Mouse (Mus musculus) embryonic fibroblast, embryonic 13.5 days (primary cell): ENCODE results near the gene Gm4559.
"Not testable (repeated sequence)": the region's sequence is repeated elsewhere in the genome, so short reads cannot be mapped to it uniquely, and the experiment has no call there.

ENCODE experiments used
- CTCF ChIP-seq: IDR thresholded peaks from 2 replicates; pipeline ENCODE4 v1.5.1; 2011; ENCODE audit warnings: mild to moderate bottlenecking, control low read depth, low read length, moderate library complexity, borderline replicate concordance; ENCODE audit not compliant: insufficient read depth
- POLR2A ChIP-seq: IDR thresholded peaks from 2 replicates; pipeline ENCODE4 v1.6.1; 2011; ENCODE audit warnings: low read depth, mild to moderate bottlenecking, control low read depth, low read length, moderate library complexity

- TF ChIP-seq POLR2A: not testable (repeated sequence)
- 0 out of 2 replicates have a peak, but pooled peaks have one; percentile 19 for TF ChIP-seq CTCF
Observed at GRCm38 (mm10) chr7:142293851-142294250, 19.7 kb upstream of the Gm4559 start.
